Mouse (Mus musculus): ENCODE measurements around the gene Epas1. TPM values are rescaled to one million over a fixed set of nuclear protein-coding genes. Genes with fewer than 3 reads are reported as not detected.

Epas1 gene
- total and polyA plus RNA-seq, 3 experiments: not detected

DNA sequence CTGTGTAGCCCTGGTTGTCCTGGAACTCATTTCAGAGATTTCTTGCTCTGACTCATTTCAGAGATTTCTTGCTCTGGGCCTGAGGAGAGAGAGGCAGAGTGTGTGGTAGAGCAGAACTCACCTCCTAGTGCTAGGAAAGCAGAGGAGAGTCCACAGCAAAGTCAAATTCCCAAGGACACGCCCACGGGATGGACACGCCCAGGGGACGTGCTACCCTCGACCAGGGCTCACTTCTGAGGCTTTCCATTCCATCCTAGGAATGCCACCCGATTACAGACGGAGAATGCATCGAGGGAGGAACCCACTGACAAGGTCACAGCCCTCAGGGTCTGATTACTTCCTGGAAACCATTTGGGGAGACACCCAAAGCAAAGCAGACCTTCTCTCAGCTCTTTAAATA is 39.9 kb upstream of the Epas1 start:
- H3K9ac ChIP-seq (ENCODE audit: control insufficient read depth, low read depth, low read length, poor library complexity, severe bottlenecking): no peak overlapping the region
- TF ChIP-seq MAX (IDR thresholded peaks at IDR 0.05; ENCODE audit: low read length): no peak
- TF ChIP-seq ZNF384 (IDR thresholded peaks at IDR 0.05; ENCODE audit: low read depth, low read length): no peak
- no peak for TF ChIP-seq TBP (IDR thresholded peaks at IDR 0.05; ENCODE audit: low read depth, low read length)
- no peak for TF ChIP-seq CHD2 (IDR thresholded peaks at IDR 0.05; ENCODE audit: low read length)
- TF ChIP-seq BHLHE40 (IDR thresholded peaks at IDR 0.05; ENCODE audit: borderline replicate concordance, low read depth, low read length): no peak
- TF ChIP-seq MEF2A (IDR thresholded peaks at IDR 0.05; ENCODE audit: extremely low read depth, insufficient replicate concordance, low read depth, low read length, poor library complexity, severe bottlenecking): no peak
- no peak for DNase-seq (ENCODE audit: low read depth, low spot score)
- no peak overlapping the region for H3K27ac ChIP-seq (ENCODE audit: control insufficient read depth, low read depth, low read length)
- H3K36me3 ChIP-seq (ENCODE audit: control insufficient read depth in 1 of 2, insufficient read depth in 2 of 2, low read length in 2 of 2): no peaks in the 10 kb centered on the region
- H3K79me2 ChIP-seq (ENCODE audit: control insufficient read depth, insufficient read depth, low read length, poor library complexity): no peaks in the 10 kb centered on the region
- H3K27me3 ChIP-seq (ENCODE audit: control insufficient read depth in 1 of 2, insufficient read depth in 2 of 2, low read length in 2 of 2): peaks cover 0 to 6% of the 10 kb centered on the region in 2 experiments; a peak in 2 of 4 replicates
- H3K9me3 ChIP-seq (replicated peaks; ENCODE audit: insufficient read depth, low read length): no peaks in the 10 kb centered on the region
- no peak overlapping the region for H3K4me3 ChIP-seq (ENCODE audit: control insufficient read depth in 1 of 2, insufficient read depth in 1 of 2, low read depth in 2 of 2, low read length in 2 of 2)
- H3K4me1 ChIP-seq (ENCODE audit: control insufficient read depth in 1 of 2, insufficient read depth in 2 of 2, low read length in 2 of 2): no peaks in the 10 kb centered on the region

DNA sequence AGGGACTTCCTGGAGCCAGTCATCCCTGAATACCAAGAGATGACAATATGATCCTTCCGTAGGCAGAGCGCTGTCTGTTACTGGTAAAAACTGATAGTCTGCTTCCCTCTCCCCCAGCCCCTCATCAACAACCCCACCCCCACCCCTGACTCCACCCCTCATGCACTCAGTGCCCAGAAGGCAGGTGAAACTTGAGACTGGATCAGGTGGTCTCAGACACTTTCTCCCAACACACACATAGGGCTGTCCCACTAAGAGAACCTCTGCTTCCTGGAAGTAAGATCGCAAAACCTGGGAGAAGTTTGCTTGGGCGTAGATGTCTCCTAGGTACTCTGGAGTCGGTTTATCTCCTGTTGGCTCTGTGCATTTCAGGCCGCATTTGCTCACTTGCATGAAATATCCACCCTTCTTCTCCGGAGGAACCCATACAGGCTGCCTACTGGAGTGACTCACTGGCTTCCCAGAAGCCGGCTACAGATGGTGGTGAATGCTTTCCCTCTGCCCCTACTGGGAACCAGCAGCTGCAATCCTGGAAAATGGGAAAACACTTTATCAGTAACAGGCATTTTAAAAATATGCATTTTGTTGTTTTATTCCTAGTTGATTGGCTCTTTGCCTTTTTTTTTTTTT is 28.6 kb upstream of the Epas1 start:
- Histone ChIP-seq H3K9ac (ENCODE audit: control insufficient read depth, low read depth, low read length, poor library complexity, severe bottlenecking) (no peak overlapping the region), H3K4me3 (ENCODE audit: control insufficient read depth in 1 of 2, insufficient read depth in 1 of 2, low read depth in 2 of 2, low read length in 2 of 2) (no peak overlapping the region), H3K79me2 (ENCODE audit: control insufficient read depth, insufficient read depth, low read length, poor library complexity) (no peaks in the 10 kb centered on the region), H3K4me1 (ENCODE audit: control insufficient read depth in 1 of 2, insufficient read depth in 2 of 2, low read length in 2 of 2) (no peaks in the 10 kb centered on the region), H3K36me3 (ENCODE audit: control insufficient read depth in 1 of 2, insufficient read depth in 2 of 2, low read length in 2 of 2) (no peaks in the 10 kb centered on the region), H3K27me3 (ENCODE audit: control insufficient read depth in 1 of 2, insufficient read depth in 2 of 2, low read length in 2 of 2) (peaks cover 1 to 4% of the 10 kb centered on the region in 2 experiments; a peak in 3 of 4 replicates), H3K9me3 (replicated peaks; ENCODE audit: insufficient read depth, low read length) (no peaks in the 10 kb centered on the region), H3K27ac (ENCODE audit: control insufficient read depth, low read depth, low read length) (no peak overlapping the region)
- DNase-seq (ENCODE audit: low read depth, low spot score): no peak
- TF ChIP-seq ZMIZ1 (IDR thresholded peaks at IDR 0.05; ENCODE audit: low read depth, low read length) (no peak), UBTF (IDR thresholded peaks at IDR 0.05; ENCODE audit: borderline replicate concordance, insufficient read depth, low read depth, low read length) (no peak), MEF2A (IDR thresholded peaks at IDR 0.05; ENCODE audit: extremely low read depth, insufficient replicate concordance, low read depth, low read length, poor library complexity, severe bottlenecking) (no peak), GABPA (IDR thresholded peaks at IDR 0.05; ENCODE audit: low read depth, low read length) (no peak), HCFC1 (IDR thresholded peaks at IDR 0.05; ENCODE audit: low read depth, low read length) (no peak), RCOR1 (IDR thresholded peaks at IDR 0.05; ENCODE audit: low read depth, low read length) (no peak), NRF1 (IDR thresholded peaks at IDR 0.05; ENCODE audit: insufficient read depth, low read depth, low read length, poor library complexity, severe bottlenecking) (no peak), KAT2A (conservative IDR thresholded peaks at IDR 0.05; ENCODE audit: low read depth, low read length) (no peak), MYC (IDR thresholded peaks at IDR 0.05; ENCODE audit: low read depth, low read length) (no peak), POLR2AphosphoS5 (IDR thresholded peaks at IDR 0.05; ENCODE audit: borderline replicate concordance, low read depth, low read length) (no peak), JUND (IDR thresholded peaks at IDR 0.05; ENCODE audit: low read depth, low read length) (no peak), BHLHE40 (IDR thresholded peaks at IDR 0.05; ENCODE audit: borderline replicate concordance, low read depth, low read length) (no peak)
